Mouse (Mus musculus): ENCODE results near the gene Hist2h2bb. TPM values are rescaled to one million over a fixed set of nuclear protein-coding genes. Genes with fewer than 3 reads are reported as not detected.

Gene Hist2h2bb
- 149 TPM for total RNA-seq (2023)

GRCm38 (mm10) chr3:96269511-96270474, at the start of gene Hist2h2bb:
Gene Hist2h2bb, plus strand, starts transcription at chr3:96269752.

DNA sequence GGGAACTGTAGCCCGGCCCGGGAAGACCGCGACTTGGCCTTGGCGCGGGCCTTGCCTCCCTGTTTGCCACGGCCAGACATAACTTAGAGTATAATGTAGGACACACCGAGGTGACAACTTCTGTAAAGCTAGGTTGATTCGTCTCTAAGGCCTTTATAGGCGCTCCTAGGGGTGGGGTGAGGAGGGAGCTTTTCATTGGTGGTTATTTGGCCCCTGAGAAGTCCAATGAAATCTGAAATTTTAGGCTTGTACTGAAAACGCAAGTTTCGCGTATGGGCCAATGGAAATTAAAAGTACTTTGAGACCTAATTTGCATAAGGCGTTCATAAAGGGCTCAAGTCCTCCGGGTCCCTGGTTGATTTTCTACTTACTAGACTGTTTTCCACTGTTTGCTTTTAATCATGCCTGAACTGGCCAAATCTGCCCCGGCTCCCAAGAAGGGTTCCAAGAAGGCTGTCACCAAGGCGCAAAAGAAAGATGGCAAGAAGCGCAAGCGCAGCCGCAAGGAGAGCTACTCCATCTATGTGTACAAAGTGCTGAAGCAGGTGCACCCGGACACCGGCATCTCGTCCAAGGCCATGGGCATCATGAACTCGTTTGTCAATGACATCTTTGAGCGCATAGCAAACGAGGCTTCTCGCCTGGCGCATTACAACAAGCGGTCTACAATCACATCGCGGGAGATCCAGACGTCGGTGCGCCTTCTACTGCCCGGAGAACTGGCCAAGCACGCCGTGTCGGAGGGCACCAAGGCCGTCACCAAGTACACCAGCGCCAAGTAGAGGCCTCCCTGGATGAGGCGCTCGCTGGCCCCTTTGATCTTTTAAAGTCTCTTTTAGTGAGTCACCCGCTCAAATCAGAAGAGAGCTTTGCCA, 48.5 kb upstream of the Hist2h2bb start, which contains the start of the genes Hist2h2ac and Hist2h2be:
TSS of gene Hist2h2ac (minus strand) at position 116 of the 875 bp plus-strand sequence.
TSS of gene Hist2h2be (plus strand) at position 355 of the 875 bp plus-strand sequence.

GRCm38 (mm10) chr3:96238954-96239793, 30.4 kb upstream of the Hist2h2bb start, which contains the start of gene Hist2h3c2:
Gene Hist2h3c2, minus strand, starts transcription at chr3:96239127.

GRCm38 (mm10) chr3:96239949-96240798, 29.4 kb upstream of the Hist2h2bb start, which contains the start of gene Hist2h2aa2:
Gene Hist2h2aa2, minus strand, starts transcription at chr3:96240276.

DNA sequence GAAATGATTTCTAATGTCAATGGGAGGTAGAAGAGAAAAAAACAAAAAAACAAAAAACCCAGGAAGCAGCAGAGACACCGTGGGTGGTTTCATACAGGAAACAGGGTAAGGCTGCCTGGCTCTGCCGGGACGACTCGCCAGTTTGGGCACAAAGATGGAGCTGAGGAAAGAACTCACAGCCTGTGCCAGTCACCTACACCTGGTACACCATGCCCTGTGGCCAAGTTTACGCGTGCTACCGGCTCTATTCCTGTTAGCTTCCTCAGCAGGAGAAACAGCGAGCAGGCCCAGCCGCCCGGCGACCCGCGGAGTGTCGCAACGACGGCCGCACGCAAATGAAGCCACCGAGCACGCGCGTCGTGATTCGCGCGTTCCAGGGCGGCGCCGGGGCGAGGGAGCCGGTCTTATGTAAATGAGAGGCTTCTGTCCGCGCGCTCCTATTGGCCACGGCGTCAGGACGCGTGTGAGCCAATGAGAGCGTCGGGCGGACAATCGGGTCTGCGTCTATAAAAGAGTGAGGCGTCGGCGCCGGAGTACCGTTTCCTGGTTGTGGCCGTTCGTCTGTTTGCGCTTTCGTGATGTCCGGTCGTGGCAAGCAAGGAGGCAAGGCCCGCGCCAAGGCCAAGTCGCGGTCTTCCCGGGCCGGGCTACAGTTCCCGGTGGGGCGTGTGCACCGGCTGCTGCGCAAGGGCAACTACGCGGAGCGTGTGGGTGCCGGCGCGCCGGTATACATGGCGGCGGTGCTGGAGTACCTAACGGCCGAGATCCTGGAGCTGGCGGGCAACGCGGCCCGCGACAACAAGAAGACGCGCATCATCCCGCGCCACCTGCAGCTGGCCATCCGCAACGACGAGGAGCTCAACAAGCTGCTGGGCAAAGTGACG, 24.3 kb upstream of the Hist2h2bb start, which contains the start of gene Hist2h2aa1:
TSS of gene Hist2h2aa1 (plus strand) at position 495 of the 884 bp plus-strand sequence.

GRCm38 (mm10) chr3:96246427-96246856, 23.1 kb upstream of the Hist2h2bb start, which contains the start of gene Hist2h3c1:
Gene Hist2h3c1, plus strand, starts transcription at chr3:96246685.

GRCm38 (mm10) chr3:96262979-96263550, 6.5 kb upstream of the Hist2h2bb start, which contains the start of gene Hist2h4:
Gene Hist2h4, minus strand, starts transcription at chr3:96263311.

GRCm38 (mm10) chr3:96268051-96268775, 1.3 kb upstream of the Hist2h2bb start, which contains the start of gene Hist2h3b:
Gene Hist2h3b, plus strand, starts transcription at chr3:96268654.

GRCm38 (mm10) chr3:96293787-96294186, 24.2 kb downstream of the Hist2h2bb start, which contains the start of gene Fcgr1:
Gene Fcgr1, minus strand, starts transcription at chr3:96293969.

Other genes with a start within 250 kb of the Hist2h2bb start
- gene Vps45, start 211.3 kb upstream of the Hist2h2bb start, total RNA-seq (2023), result 8.5 TPM
- gene Otud7b, start 165.2 kb upstream of the Hist2h2bb start, total RNA-seq (2023), result 19.3 TPM
- 1.2 TPM for gene Mtmr11, start 107.7 kb upstream of the Hist2h2bb start, total RNA-seq (2023)
- 76.3 TPM for gene Sf3b4, start 97.4 kb upstream of the Hist2h2bb start, total RNA-seq (2023)
- 2.8 TPM for gene Sv2a, start 88.6 kb upstream of the Hist2h2bb start, total RNA-seq (2023)
- 10.7 TPM for gene Bola1, start 50.0 kb upstream of the Hist2h2bb start, total RNA-seq (2023)
- 2.6 TPM for gene Hist2h2ab, start 49.9 kb upstream of the Hist2h2bb start, total RNA-seq (2023)
- gene Hist2h2ac, start 48.9 kb upstream of the Hist2h2bb start, total RNA-seq (2023), result 40.6 TPM
- gene Hist2h2be, start 48.6 kb upstream of the Hist2h2bb start, total RNA-seq (2023), result 4.1 TPM
- 5.0 TPM for gene Hist2h3c2, start 30.6 kb upstream of the Hist2h2bb start, total RNA-seq (2023)
- 344 TPM for gene Hist2h2aa2, start 29.5 kb upstream of the Hist2h2bb start, total RNA-seq (2023)
- 4.9 TPM for gene Hist2h2aa1, start 24.3 kb upstream of the Hist2h2bb start, total RNA-seq (2023)
- gene Hist2h3c1, start 23.1 kb upstream of the Hist2h2bb start, total RNA-seq (2023), result not detected
- 40.4 TPM for gene Hist2h4, start 6.4 kb upstream of the Hist2h2bb start, total RNA-seq (2023)
- 102 TPM for gene Hist2h3b, start 1.1 kb upstream of the Hist2h2bb start, total RNA-seq (2023)
- gene Fcgr1, start 24.2 kb downstream of the Hist2h2bb start, total RNA-seq (2023), result 0.38 TPM
- gene BC107364, start 182.6 kb downstream of the Hist2h2bb start, total RNA-seq (2023), result not detected

All from CD4-positive naive resting alpha-beta T cell, adult 76 days (primary cell).